Mouse (Mus musculus): ENCODE results near the gene Il2.

GRCm38 (mm10) chr3:37084860-37085259 lies 40.9 kb downstream of the Il2 start:
- TF ChIP-seq MAX (IDR thresholded peaks at IDR 0.05): no peak
- no peak for TF ChIP-seq CTCF (IDR thresholded peaks at IDR 0.05; ENCODE audit: control insufficient read depth, insufficient read depth, insufficient read length)
- TF ChIP-seq USF1 (IDR thresholded peaks at IDR 0.05; ENCODE audit: low read depth): no peak

Data from C2C12 (cell line).